Mouse (Mus musculus): ENCODE measurements at regions not wholly inside any gene's neighbourhood (a gene's known extent, or its start where the extent isn't known, plus 50 kb on each side); places are given as distances from the start of the nearest gene placed in this dataset.
A peak's percentile ranks its signal among the peaks of the same experiment; 100 is the strongest.

DNA sequence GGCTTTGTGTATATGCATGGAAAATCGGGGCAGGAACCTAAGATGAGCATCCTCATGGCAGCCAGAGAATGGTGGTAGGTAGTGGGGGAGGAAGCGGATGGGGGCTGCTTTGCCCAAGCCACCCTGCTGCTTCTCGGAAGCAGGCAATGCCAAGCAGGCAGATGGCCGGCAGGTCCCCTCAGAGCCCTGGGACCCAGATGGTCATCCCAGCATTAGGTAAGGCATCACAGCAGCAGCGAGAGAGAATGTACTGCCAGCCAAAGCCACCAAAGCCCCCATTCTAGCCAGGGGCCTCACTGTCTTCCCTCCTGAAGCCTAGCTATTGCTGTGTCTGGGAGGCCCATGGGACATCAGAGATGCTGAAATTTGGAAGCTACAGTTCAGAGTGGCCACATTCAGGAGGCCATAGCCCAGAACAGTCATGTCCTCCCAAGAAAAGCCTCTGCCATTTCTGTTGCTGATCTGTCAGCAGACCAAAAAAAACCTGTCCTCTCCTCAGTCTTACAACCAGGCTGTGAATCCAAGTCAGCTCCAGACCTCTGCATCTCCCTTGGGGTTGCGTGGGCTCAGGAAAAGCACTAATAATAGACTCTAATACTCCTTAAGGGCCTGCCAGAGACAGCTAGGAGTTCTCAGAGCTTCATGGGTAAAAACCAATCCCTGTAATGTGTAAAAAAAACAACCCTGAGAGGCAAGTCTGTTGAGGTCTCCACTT, 88.5 kb upstream of the Zmiz1 start:
- no peak overlapping the region for H3K9ac ChIP-seq
- H3K4me1 ChIP-seq (ENCODE audit: insufficient read depth), result no peaks in the 10 kb centered on the region; the same call in 1 of the 2 replicates
- H3K4me2 ChIP-seq (ENCODE audit: low read depth), result no peak overlapping the region
- no peaks in the 10 kb centered on the region for H3K27me3 ChIP-seq (ENCODE audit: insufficient read depth, low read length)
- 67% methylated on average over 6 of the region's 6 CpGs for WGBS
- peak overlapping the region; percentile 36 for H3K27ac ChIP-seq (ENCODE audit: low read depth, low read length)
- no peaks in the 10 kb centered on the region for H3K9me3 ChIP-seq (ENCODE audit: low read length)
- DNase-seq (no peak), ATAC-seq (no peak)
- TF ChIP-seq CTCF (IDR thresholded peaks at IDR 0.05; ENCODE audit: low read depth), result no peak
- H3K4me3 ChIP-seq (ENCODE audit: low read depth, low read length), result no peak overlapping the region
- no peaks in the 10 kb centered on the region; the same call in 1 of the 2 replicates for H3K36me3 ChIP-seq (ENCODE audit: insufficient read depth)

DNA sequence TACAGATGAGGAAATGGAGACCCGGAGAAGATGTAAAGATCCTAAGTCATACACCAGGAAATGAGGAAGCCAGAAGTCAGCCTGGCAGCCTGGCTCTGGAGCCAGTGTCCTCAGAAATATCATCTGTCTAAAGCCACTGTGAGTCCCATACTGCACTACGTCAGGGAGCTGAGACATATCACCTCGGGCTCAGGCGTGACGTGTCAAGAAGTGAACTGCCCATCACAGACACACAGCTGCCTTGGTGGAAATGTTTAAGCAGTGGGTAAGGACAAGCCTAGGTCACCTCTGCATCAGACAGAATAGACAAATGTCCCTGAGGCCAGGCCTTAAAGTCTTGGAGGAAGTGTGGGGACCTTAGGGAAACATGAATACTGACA, 88.0 kb upstream of the Zmiz1 start:
- Histone ChIP-seq H3K9ac (no peak overlapping the region), H3K36me3 (ENCODE audit: insufficient read depth) (no peaks in the 10 kb centered on the region; the same call in 1 of the 2 replicates), H3K27me3 (ENCODE audit: insufficient read depth, low read length) (no peaks in the 10 kb centered on the region), H3K4me1 (ENCODE audit: insufficient read depth) (no peaks in the 10 kb centered on the region; the same call in 1 of the 2 replicates), H3K4me2 (ENCODE audit: low read depth) (no peak overlapping the region), H3K27ac (ENCODE audit: low read depth, low read length) (peak overlapping the region; percentile 36; the same call in 1 of the 2 replicates), H3K9me3 (ENCODE audit: low read length) (no peaks in the 10 kb centered on the region), H3K4me3 (ENCODE audit: low read depth, low read length) (no peak overlapping the region)
- no peak for DNase-seq
- no peak for TF ChIP-seq CTCF (IDR thresholded peaks at IDR 0.05; ENCODE audit: low read depth)
- no peak for ATAC-seq
- WGBS, result 86% methylated on average over 5 of the region's 5 CpGs

DNA sequence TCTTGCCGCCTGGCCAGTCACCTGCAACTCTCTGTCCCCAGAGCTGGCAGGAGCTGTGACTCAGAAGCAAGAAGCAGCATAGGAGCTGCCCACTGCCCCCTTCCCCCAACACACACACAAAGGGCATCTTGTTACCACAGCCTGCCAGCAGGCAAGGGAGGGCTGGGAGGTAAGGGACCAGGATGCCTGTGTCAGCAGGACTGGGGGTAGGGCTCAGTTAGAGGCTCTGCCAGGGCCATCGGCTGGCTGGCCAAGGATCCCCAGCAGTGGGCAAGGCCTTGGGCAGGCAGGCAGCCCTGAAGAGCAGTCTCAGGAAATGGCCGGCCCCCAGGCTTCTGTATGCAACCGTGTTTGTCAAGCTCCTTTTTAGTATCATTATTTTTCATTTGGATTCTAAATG, 87.3 kb upstream of the Zmiz1 start:
- TF ChIP-seq CTCF (IDR thresholded peaks at IDR 0.05; ENCODE audit: low read depth), result no peak
- no peak overlapping the region for H3K4me2 ChIP-seq (ENCODE audit: low read depth)
- H3K4me3 ChIP-seq (ENCODE audit: low read depth, low read length), result no peak overlapping the region
- H3K9me3 ChIP-seq (ENCODE audit: low read length), result no peaks in the 10 kb centered on the region
- ATAC-seq (peak; percentile 93), DNase-seq (peak; percentile 61)
- H3K4me1 ChIP-seq (ENCODE audit: insufficient read depth), result no peaks in the 10 kb centered on the region; the same call in 1 of the 2 replicates
- no peak overlapping the region for H3K9ac ChIP-seq
- no peak overlapping the region; the same call in 1 of the 2 replicates for H3K27ac ChIP-seq (ENCODE audit: low read depth, low read length)
- no peaks in the 10 kb centered on the region for H3K27me3 ChIP-seq (ENCODE audit: insufficient read depth, low read length)
- H3K36me3 ChIP-seq (ENCODE audit: insufficient read depth), result no peaks in the 10 kb centered on the region; the same call in 1 of the 2 replicates
- 12% methylated on average over 4 of the region's 4 CpGs for WGBS

DNA sequence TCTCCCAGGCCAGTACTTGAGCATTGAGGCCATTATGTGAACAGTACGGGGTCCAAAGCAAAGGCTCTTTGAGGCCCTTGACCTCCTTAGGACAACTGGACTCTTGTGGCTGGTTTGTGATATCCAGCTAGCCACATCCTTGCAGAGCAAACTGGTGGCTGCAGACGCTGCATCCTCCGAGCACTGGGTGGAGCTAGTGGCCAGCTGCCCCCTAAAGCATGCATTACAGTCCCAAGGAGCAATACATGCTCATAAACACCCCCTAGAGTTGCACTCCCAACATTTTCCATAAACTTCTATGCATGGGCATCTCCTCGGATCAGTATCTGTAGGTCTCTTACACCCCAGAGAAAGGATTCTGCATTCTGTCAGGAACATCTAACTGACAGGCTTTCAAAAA, 86.4 kb upstream of the Zmiz1 start:
- Histone ChIP-seq H3K9ac (no peak overlapping the region), H3K4me3 (ENCODE audit: low read depth, low read length) (no peak overlapping the region), H3K4me2 (ENCODE audit: low read depth) (no peak overlapping the region), H3K36me3 (ENCODE audit: insufficient read depth) (no peaks in the 10 kb centered on the region; the same call in 1 of the 2 replicates), H3K9me3 (ENCODE audit: low read length) (no peaks in the 10 kb centered on the region), H3K27me3 (ENCODE audit: insufficient read depth, low read length) (no peaks in the 10 kb centered on the region), H3K4me1 (ENCODE audit: insufficient read depth) (peaks cover 6% of the 10 kb centered on the region; the same call in 1 of the 2 replicates), H3K27ac (ENCODE audit: low read depth, low read length) (no peak overlapping the region)
- 43% methylated on average over 4 of the region's 4 CpGs for whole genome bisulfite sequencing
- peak; percentile 34; the same call in 1 of the 2 replicates for TF ChIP-seq CTCF (IDR thresholded peaks at IDR 0.05; ENCODE audit: low read depth)
- DNase-seq (no peak), ATAC-seq (no peak)

DNA sequence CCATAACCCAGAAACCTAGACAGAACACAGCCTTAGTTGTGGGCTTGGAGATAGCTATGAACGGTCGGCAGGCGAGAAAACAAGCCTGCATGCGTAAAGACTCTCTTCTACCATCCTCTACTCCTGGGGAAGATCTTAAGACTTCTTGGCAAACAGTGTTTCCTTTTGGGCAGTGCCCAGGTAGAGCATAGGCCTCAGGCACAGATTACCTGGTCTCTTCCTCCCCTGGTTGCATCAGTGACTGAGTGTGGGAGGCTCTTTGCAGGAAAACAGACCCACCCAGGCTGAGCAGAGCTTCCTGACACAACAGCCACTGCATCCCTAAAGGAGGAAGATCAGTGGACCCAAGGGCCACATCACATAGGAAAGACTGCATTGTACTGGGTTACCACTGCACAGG, 85.8 kb upstream of the Zmiz1 start:
- DNase-seq (no peak), ATAC-seq (no peak)
- Histone ChIP-seq H3K36me3 (ENCODE audit: insufficient read depth) (no peaks in the 10 kb centered on the region; the same call in 1 of the 2 replicates), H3K27ac (ENCODE audit: low read depth, low read length) (no peak overlapping the region), H3K9me3 (ENCODE audit: low read length) (no peaks in the 10 kb centered on the region), H3K4me3 (ENCODE audit: low read depth, low read length) (no peak overlapping the region), H3K9ac (no peak overlapping the region), H3K4me2 (ENCODE audit: low read depth) (no peak overlapping the region), H3K27me3 (ENCODE audit: insufficient read depth, low read length) (no peaks in the 10 kb centered on the region), H3K4me1 (ENCODE audit: insufficient read depth) (peaks cover 6% of the 10 kb centered on the region; the same call in 1 of the 2 replicates)
- TF ChIP-seq CTCF (IDR thresholded peaks at IDR 0.05; ENCODE audit: low read depth), result no peak
- WGBS, result 93% methylated on average over 4 of the region's 4 CpGs

DNA sequence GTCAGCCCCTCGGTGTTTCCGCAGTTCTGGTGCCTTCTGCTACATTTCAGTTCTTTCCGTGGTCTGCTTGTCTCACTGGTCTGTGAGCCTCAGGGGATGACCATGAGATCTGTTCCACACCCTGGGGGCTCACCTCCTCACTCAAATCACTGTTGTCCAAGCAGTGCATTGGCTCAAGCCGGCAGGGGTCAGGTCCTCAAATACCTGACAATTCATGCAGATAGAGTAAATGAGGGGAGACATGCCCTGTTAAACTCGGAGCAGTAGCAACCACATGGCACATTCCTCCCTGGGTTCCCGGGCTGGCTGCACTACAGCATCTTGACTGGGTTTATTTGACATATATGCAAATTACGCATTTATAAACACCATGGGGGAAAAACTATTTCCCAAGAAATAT, 84.0 kb upstream of the Zmiz1 start:
- Histone ChIP-seq H3K27ac (ENCODE audit: low read depth, low read length) (no peak overlapping the region), H3K36me3 (ENCODE audit: insufficient read depth) (no peaks in the 10 kb centered on the region), H3K4me1 (ENCODE audit: insufficient read depth) (peaks cover 19% of the 10 kb centered on the region), H3K9ac (no peak overlapping the region), H3K4me2 (ENCODE audit: low read depth) (no peak overlapping the region), H3K27me3 (ENCODE audit: insufficient read depth, low read length) (no peaks in the 10 kb centered on the region), H3K9me3 (ENCODE audit: low read length) (no peaks in the 10 kb centered on the region), H3K4me3 (ENCODE audit: low read depth, low read length) (no peak overlapping the region)
- DNase-seq (no peak), ATAC-seq (no peak)
- TF ChIP-seq CTCF (IDR thresholded peaks at IDR 0.05; ENCODE audit: low read depth), result no peak
- 72% methylated on average over 7 of the region's 7 CpGs for WGBS

DNA sequence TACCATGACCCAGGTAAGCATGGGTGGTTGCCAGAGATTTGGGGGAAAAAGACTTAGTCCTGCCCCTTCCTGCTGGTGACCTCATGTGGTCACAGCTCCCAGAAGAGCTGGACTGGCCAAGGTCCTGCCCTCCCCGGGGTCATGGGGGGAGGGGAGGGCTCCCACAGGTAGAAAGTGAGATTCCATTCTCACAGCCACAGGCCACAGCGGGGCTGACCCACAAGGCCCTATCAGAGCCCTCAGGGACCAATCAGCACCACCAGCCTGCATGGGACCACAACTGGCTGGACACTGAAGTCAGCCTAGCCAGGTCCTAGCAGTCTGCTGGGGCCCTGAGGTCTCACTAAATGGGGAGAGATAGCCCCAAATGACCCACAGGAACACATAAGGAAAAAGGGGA, 81.9 kb upstream of the Zmiz1 start:
- ATAC-seq, result no peak
- DNase-seq, result no peak
- no peak for TF ChIP-seq CTCF (IDR thresholded peaks at IDR 0.05; ENCODE audit: low read depth)
- Histone ChIP-seq H3K9ac (no peak overlapping the region), H3K27me3 (ENCODE audit: insufficient read depth, low read length) (no peaks in the 10 kb centered on the region), H3K4me1 (ENCODE audit: insufficient read depth) (peaks cover 19% of the 10 kb centered on the region), H3K27ac (ENCODE audit: low read depth, low read length) (peak overlapping the region; percentile 99), H3K9me3 (ENCODE audit: low read length) (no peaks in the 10 kb centered on the region), H3K4me3 (ENCODE audit: low read depth, low read length) (no peak overlapping the region), H3K4me2 (ENCODE audit: low read depth) (peak overlapping the region; percentile 86; the same call in 1 of the 2 replicates), H3K36me3 (ENCODE audit: insufficient read depth) (no peaks in the 10 kb centered on the region)
- 46% methylated on average over 2 of the region's 2 CpGs for WGBS

Data from forebrain, postnatal 0 days (tissue).